Mouse (Mus musculus) forebrain, embryonic 13.5 days (tissue): ENCODE data around the gene Ak1. TPM values are rescaled to one million over a fixed set of nuclear protein-coding genes. Genes with fewer than 3 reads are reported as not detected.

Experiments used
- ATAC-seq: fragments of 200-750 bp; cut with Nextera tagmentation; 2 replicates; pipeline ENCODE4 v1.8.0; 2017
- H3K27ac ChIP-seq: fragments of 300-500 bp; sonication (generic); 2 replicates; pipeline ENCODE4 v1.5.1; 2015; ENCODE audit warnings: inconsistent platforms, mild to moderate bottlenecking, moderate library complexity
- H3K27me3 ChIP-seq: fragments of 300-500 bp; sonication (generic); 2 replicates; pipeline ENCODE4 v1.6.1; 2015; ENCODE audit warnings: mild to moderate bottlenecking, inconsistent platforms
- H3K36me3 ChIP-seq: fragments of 300-500 bp; sonication (generic); 2 replicates; pipeline ENCODE4 v1.6.1; 2015; ENCODE audit warnings: mild to moderate bottlenecking, inconsistent platforms; ENCODE audit not compliant: poor library complexity, severe bottlenecking
- H3K4me1 ChIP-seq: fragments of 300-500 bp; sonication (generic); 2 replicates; pipeline ENCODE4 v1.6.1; 2015; ENCODE audit warnings: inconsistent platforms
- H3K4me2 ChIP-seq: fragments of 300-500 bp; sonication (generic); 2 replicates; pipeline ENCODE4 v1.6.1; 2015; ENCODE audit warnings: inconsistent platforms, mild to moderate bottlenecking, moderate library complexity
- H3K4me3 ChIP-seq: fragments of 300-500 bp; sonication (generic); 2 replicates; pipeline ENCODE4 v1.5.1; 2015; ENCODE audit warnings: mild to moderate bottlenecking, inconsistent platforms
- H3K9ac ChIP-seq: fragments of 300-500 bp; sonication (generic); 2 replicates; pipeline ENCODE4 v1.6.1; 2015; ENCODE audit warnings: mild to moderate bottlenecking, inconsistent platforms
- H3K9me3 ChIP-seq: fragments of 300-500 bp; sonication (generic); replicated peaks from 2 replicates; pipeline ENCODE4 v1.6.1; 2016; ENCODE audit warnings: inconsistent platforms
- WGBS: fragments of 180-500 bp; shearing (Covaris S2); methylation state at CpG from one replicate; pipeline ENCODE4 v1.1.7; 2015; 5-methylcytosine and 5-hydroxymethylcytosine counted together
- polyA plus RNA-seq: library from polyadenylated mRNA; unstranded; fragments of >200 nt; fragmentation: Nextera tagmentation; extraction: Ambion mirVana; gene quantifications from 2 replicates; pipeline ENCODE4 v1.2.1, GENCODE M21; 2015

Gene Ak1
- polyA plus RNA-seq, 1 experiment from 2014 or later = 48.8 TPM

- H3K27me3 ChIP-seq = no peaks in the 10 kb centered on the region
- ATAC-seq = no peak
- no peak overlapping the region for H3K4me3 ChIP-seq
- H3K36me3 ChIP-seq = no peaks in the 10 kb centered on the region; the same call in 1 of the 2 replicates
- no peak overlapping the region for H3K27ac ChIP-seq
- no peak overlapping the region for H3K9ac ChIP-seq
- H3K4me2 ChIP-seq = no peak overlapping the region
- 54% methylated on average over 4 of the region's 4 CpGs for whole genome bisulfite sequencing
- H3K4me1 ChIP-seq = peaks cover 39% of the 10 kb centered on the region
- H3K9me3 ChIP-seq = no peaks in the 10 kb centered on the region
These were observed 659 bp upstream of the Ak1 start for GRCm38 (mm10) chr2:32620682-32621516.

- Histone ChIP-seq H3K4me1 (peaks cover 63% of the 10 kb centered on the region), H3K27ac (no peak overlapping the region), H3K4me3 (no peak overlapping the region), H3K27me3 (no peaks in the 10 kb centered on the region), H3K36me3 (no peaks in the 10 kb centered on the region), H3K9me3 (no peaks in the 10 kb centered on the region), H3K4me2 (no peak overlapping the region), H3K9ac (no peak overlapping the region)
- WGBS = 81% methylated on average over 5 of the region's 5 CpGs
- no peak for ATAC-seq
These were observed 2.7 kb downstream of the Ak1 start for GRCm38 (mm10) chr2:32624111-32624748.

GRCm38 (mm10) chr2:32625212-32625872, 3.8 kb downstream of the Ak1 start:
- peak; percentile 75 for ATAC-seq
- Histone ChIP-seq H3K9me3 (no peaks in the 10 kb centered on the region), H3K4me1 (peaks cover 60% of the 10 kb centered on the region), H3K9ac (peak overlapping the region; percentile 69), H3K4me2 (peak overlapping the region; percentile 69), H3K36me3 (no peaks in the 10 kb centered on the region), H3K27me3 (no peaks in the 10 kb centered on the region), H3K27ac (peak overlapping the region; percentile 83), H3K4me3 (peak overlapping the region; percentile 40)
- WGBS = 4% methylated on average over 13 of the region's 13 CpGs

- Histone ChIP-seq H3K27me3 (no peaks in the 10 kb centered on the region), H3K9ac (peak overlapping the region; percentile 69), H3K4me3 (peak overlapping the region; percentile 40), H3K4me2 (peak overlapping the region; percentile 69), H3K27ac (peak overlapping the region; percentile 83), H3K4me1 (peaks cover 54% of the 10 kb centered on the region), H3K36me3 (no peaks in the 10 kb centered on the region), H3K9me3 (no peaks in the 10 kb centered on the region)
- peak; percentile 13; the same call in 1 of the 2 replicates for ATAC-seq
- WGBS = 56% methylated on average over 5 of the region's 5 CpGs
These were observed 4.5 kb downstream of the Ak1 start for GRCm38 (mm10) chr2:32625873-32626694.

GRCm38 (mm10) chr2:32627266-32628043, 5.9 kb downstream of the Ak1 start:
- peaks cover 47% of the 10 kb centered on the region for H3K4me1 ChIP-seq
- no peaks in the 10 kb centered on the region for H3K36me3 ChIP-seq
- no peaks in the 10 kb centered on the region for H3K9me3 ChIP-seq
- no peak overlapping the region for H3K9ac ChIP-seq
- H3K4me3 ChIP-seq = no peak overlapping the region
- H3K27ac ChIP-seq = no peak overlapping the region
- ATAC-seq = no peak
- no peak overlapping the region for H3K4me2 ChIP-seq
- 69% methylated on average over 20 of the region's 20 CpGs for WGBS
- H3K27me3 ChIP-seq = no peaks in the 10 kb centered on the region

GRCm38 (mm10) chr2:32628044-32628550, 6.5 kb downstream of the Ak1 start:
- Histone ChIP-seq H3K4me3 (no peak overlapping the region), H3K27me3 (no peaks in the 10 kb centered on the region), H3K4me2 (no peak overlapping the region), H3K4me1 (peaks cover 47% of the 10 kb centered on the region), H3K9ac (no peak overlapping the region), H3K27ac (no peak overlapping the region), H3K9me3 (no peaks in the 10 kb centered on the region), H3K36me3 (no peaks in the 10 kb centered on the region)
- ATAC-seq = no peak
- WGBS = 72% methylated on average over 4 of the region's 4 CpGs

GRCm38 (mm10) chr2:32628729-32629128, 7.2 kb downstream of the Ak1 start:
- peak overlapping the region; percentile 37 for H3K4me2 ChIP-seq
- no peak overlapping the region for H3K4me3 ChIP-seq
- no peak for ATAC-seq
- peak overlapping the region; percentile 40 for H3K27ac ChIP-seq
- no peaks in the 10 kb centered on the region for H3K27me3 ChIP-seq
- H3K9me3 ChIP-seq = no peaks in the 10 kb centered on the region
- 0 out of 2 replicates have a peak overlapping the region, but pooled peaks have one; percentile 45 for H3K9ac ChIP-seq
- 29% methylated on average over 5 of the region's 5 CpGs for whole genome bisulfite sequencing
- peaks cover 47% of the 10 kb centered on the region for H3K4me1 ChIP-seq
- peaks cover 5% of the 10 kb centered on the region for H3K36me3 ChIP-seq

- H3K27ac ChIP-seq = peak overlapping the region; percentile 40
- peak overlapping the region; percentile 45; the same call in 1 of the 2 replicates for H3K9ac ChIP-seq
- peak overlapping the region; percentile 37 for H3K4me2 ChIP-seq
- peak overlapping the region; percentile 4; the same call in 1 of the 2 replicates for H3K4me3 ChIP-seq
- H3K4me1 ChIP-seq = peaks cover 47% of the 10 kb centered on the region
- no peaks in the 10 kb centered on the region for H3K9me3 ChIP-seq
- WGBS = 27% methylated on average over 9 of the region's 9 CpGs
- peak; percentile 52 for ATAC-seq
- peaks cover 7% of the 10 kb centered on the region for H3K36me3 ChIP-seq
- no peaks in the 10 kb centered on the region for H3K27me3 ChIP-seq
These were observed 7.9 kb downstream of the Ak1 start for GRCm38 (mm10) chr2:32629276-32629976.

GRCm38 (mm10) chr2:32630036-32630435, 8.5 kb downstream of the Ak1 start:
- Histone ChIP-seq H3K27ac (no peak overlapping the region), H3K4me2 (peak overlapping the region; percentile 37; the same call in 1 of the 2 replicates), H3K9ac (no peak overlapping the region), H3K9me3 (no peaks in the 10 kb centered on the region), H3K4me1 (peaks cover 41% of the 10 kb centered on the region), H3K4me3 (0 out of 2 replicates have a peak overlapping the region, but pooled peaks have one; percentile 4), H3K27me3 (no peaks in the 10 kb centered on the region), H3K36me3 (peaks cover 7% of the 10 kb centered on the region)
- WGBS = 78% methylated on average over 7 of the region's 9 CpGs
- no peak for ATAC-seq

- Histone ChIP-seq H3K4me1 (peaks cover 31% of the 10 kb centered on the region), H3K4me2 (no peak overlapping the region), H3K9ac (0 out of 2 replicates have a peak overlapping the region, but pooled peaks have one; percentile 9), H3K27ac (no peak overlapping the region), H3K27me3 (no peaks in the 10 kb centered on the region), H3K36me3 (peaks cover 7% of the 10 kb centered on the region), H3K9me3 (no peaks in the 10 kb centered on the region), H3K4me3 (no peak overlapping the region)
- no peak for ATAC-seq
- 87% methylated on average over 10 of the region's 10 CpGs for WGBS
These were observed 9.5 kb downstream of the Ak1 start for GRCm38 (mm10) chr2:32631046-32631445.
